Mouse (Mus musculus): ENCODE data around the gene Mertk. TPM values are rescaled to one million over a fixed set of nuclear protein-coding genes. Genes with fewer than 3 reads are reported as not detected.

Gene Mertk
- polyA plus RNA-seq, 1 experiment from 2014 or later: 1.4 TPM

- ATAC-seq (ENCODE audit: low FRiP score, low TSS enrichment): no peak
- H3K27me3 ChIP-seq (ENCODE audit: control insufficient read depth, insufficient read depth, low read length): no peaks in the 10 kb centered on the region
- 92% methylated on average over 9 of the region's 9 CpGs for WGBS
- no peak for DNase-seq
- H3K9ac ChIP-seq (replicated peaks; ENCODE audit: low read length): no peak overlapping the region
- no peaks in the 10 kb centered on the region for H3K36me3 ChIP-seq (ENCODE audit: control insufficient read depth, insufficient read depth, low read length)
- H3K27ac ChIP-seq (replicated peaks; ENCODE audit: low read depth, low read length): no peak overlapping the region
- H3K4me2 ChIP-seq (ENCODE audit: low read length): no peak overlapping the region
- H3K4me1 ChIP-seq (ENCODE audit: control insufficient read depth, insufficient read depth, low read length): no peaks in the 10 kb centered on the region
- no peak overlapping the region for H3K4me3 ChIP-seq (replicated peaks; ENCODE audit: low read depth, low read length)
- no peaks in the 10 kb centered on the region for H3K9me3 ChIP-seq (ENCODE audit: control insufficient read depth, low read length)
These were observed 63.3 kb downstream of the Mertk start for GRCm38 (mm10) chr2:128762008-128762407.

- Histone ChIP-seq H3K9ac (replicated peaks; ENCODE audit: low read length) (no peak overlapping the region), H3K27ac (replicated peaks; ENCODE audit: low read depth, low read length) (no peak overlapping the region), H3K9me3 (ENCODE audit: control insufficient read depth, low read length) (no peaks in the 10 kb centered on the region), H3K4me1 (ENCODE audit: control insufficient read depth, insufficient read depth, low read length) (no peaks in the 10 kb centered on the region), H3K4me3 (replicated peaks; ENCODE audit: low read depth, low read length) (no peak overlapping the region), H3K36me3 (ENCODE audit: control insufficient read depth, insufficient read depth, low read length) (no peaks in the 10 kb centered on the region), H3K4me2 (ENCODE audit: low read length) (no peak overlapping the region), H3K27me3 (ENCODE audit: control insufficient read depth, insufficient read depth, low read length) (no peaks in the 10 kb centered on the region)
- DNase-seq: no peak
- WGBS: 92% methylated on average over 1 of the region's 1 CpGs
- no peak for ATAC-seq (ENCODE audit: low FRiP score, low TSS enrichment)
These were observed 67.0 kb downstream of the Mertk start for GRCm38 (mm10) chr2:128765787-128766186.

- no peaks in the 10 kb centered on the region for H3K36me3 ChIP-seq (ENCODE audit: control insufficient read depth, insufficient read depth, low read length)
- no peak overlapping the region for H3K4me2 ChIP-seq (ENCODE audit: low read length)
- no peak overlapping the region for H3K4me3 ChIP-seq (replicated peaks; ENCODE audit: low read depth, low read length)
- no peak overlapping the region for H3K27ac ChIP-seq (replicated peaks; ENCODE audit: low read depth, low read length)
- DNase-seq: no peak
- H3K9me3 ChIP-seq (ENCODE audit: control insufficient read depth, low read length): no peaks in the 10 kb centered on the region
- H3K27me3 ChIP-seq (ENCODE audit: control insufficient read depth, insufficient read depth, low read length): no peaks in the 10 kb centered on the region
- H3K9ac ChIP-seq (replicated peaks; ENCODE audit: low read length): no peak overlapping the region
- H3K4me1 ChIP-seq (ENCODE audit: control insufficient read depth, insufficient read depth, low read length): no peaks in the 10 kb centered on the region
- WGBS: 81% methylated on average over 4 of the region's 4 CpGs
- ATAC-seq (ENCODE audit: low FRiP score, low TSS enrichment): no peak
These were observed 69.9 kb downstream of the Mertk start for GRCm38 (mm10) chr2:128768545-128769247.

- H3K9ac ChIP-seq (replicated peaks; ENCODE audit: low read length): no peak overlapping the region
- H3K36me3 ChIP-seq (ENCODE audit: control insufficient read depth, insufficient read depth, low read length): no peaks in the 10 kb centered on the region
- no peaks in the 10 kb centered on the region for H3K4me1 ChIP-seq (ENCODE audit: control insufficient read depth, insufficient read depth, low read length)
- DNase-seq (no peak), ATAC-seq (ENCODE audit: low FRiP score, low TSS enrichment) (no peak)
- WGBS: 92% methylated on average over 6 of the region's 6 CpGs
- H3K9me3 ChIP-seq (ENCODE audit: control insufficient read depth, low read length): no peaks in the 10 kb centered on the region
- H3K27ac ChIP-seq (replicated peaks; ENCODE audit: low read depth, low read length): no peak overlapping the region
- H3K27me3 ChIP-seq (ENCODE audit: control insufficient read depth, insufficient read depth, low read length): no peaks in the 10 kb centered on the region
- H3K4me3 ChIP-seq (replicated peaks; ENCODE audit: low read depth, low read length): no peak overlapping the region
- H3K4me2 ChIP-seq (ENCODE audit: low read length): no peak overlapping the region
These were observed 71.8 kb downstream of the Mertk start for GRCm38 (mm10) chr2:128770557-128770956.

GRCm38 (mm10) chr2:128771048-128771447 lies 72.3 kb downstream of the Mertk start:
- Histone ChIP-seq H3K27me3 (ENCODE audit: control insufficient read depth, insufficient read depth, low read length) (no peaks in the 10 kb centered on the region), H3K4me3 (replicated peaks; ENCODE audit: low read depth, low read length) (no peak overlapping the region), H3K4me1 (ENCODE audit: control insufficient read depth, insufficient read depth, low read length) (no peaks in the 10 kb centered on the region), H3K9me3 (ENCODE audit: control insufficient read depth, low read length) (no peaks in the 10 kb centered on the region), H3K9ac (replicated peaks; ENCODE audit: low read length) (no peak overlapping the region), H3K36me3 (ENCODE audit: control insufficient read depth, insufficient read depth, low read length) (no peaks in the 10 kb centered on the region), H3K27ac (replicated peaks; ENCODE audit: low read depth, low read length) (no peak overlapping the region), H3K4me2 (ENCODE audit: low read length) (no peak overlapping the region)
- no peak for DNase-seq
- WGBS: 90% methylated on average over 4 of the region's 4 CpGs
- no peak for ATAC-seq (ENCODE audit: low FRiP score, low TSS enrichment)

- no peak overlapping the region for H3K27ac ChIP-seq (replicated peaks; ENCODE audit: low read depth, low read length)
- no peaks in the 10 kb centered on the region for H3K36me3 ChIP-seq (ENCODE audit: control insufficient read depth, insufficient read depth, low read length)
- ATAC-seq (ENCODE audit: low FRiP score, low TSS enrichment) (no peak), DNase-seq (no peak)
- no peaks in the 10 kb centered on the region for H3K4me1 ChIP-seq (ENCODE audit: control insufficient read depth, insufficient read depth, low read length)
- no peak overlapping the region for H3K4me2 ChIP-seq (ENCODE audit: low read length)
- no peaks in the 10 kb centered on the region for H3K27me3 ChIP-seq (ENCODE audit: control insufficient read depth, insufficient read depth, low read length)
- H3K9ac ChIP-seq (replicated peaks; ENCODE audit: low read length): no peak overlapping the region
- 89% methylated on average over 7 of the region's 7 CpGs for WGBS
- H3K9me3 ChIP-seq (ENCODE audit: control insufficient read depth, low read length): no peaks in the 10 kb centered on the region
- H3K4me3 ChIP-seq (replicated peaks; ENCODE audit: low read depth, low read length): no peak overlapping the region
These were observed 73.1 kb downstream of the Mertk start for GRCm38 (mm10) chr2:128771750-128772338.

- Histone ChIP-seq H3K4me2 (ENCODE audit: low read length) (no peak overlapping the region), H3K27ac (replicated peaks; ENCODE audit: low read depth, low read length) (no peak overlapping the region), H3K9ac (replicated peaks; ENCODE audit: low read length) (no peak overlapping the region), H3K9me3 (ENCODE audit: control insufficient read depth, low read length) (no peaks in the 10 kb centered on the region), H3K36me3 (ENCODE audit: control insufficient read depth, insufficient read depth, low read length) (no peaks in the 10 kb centered on the region), H3K4me1 (ENCODE audit: control insufficient read depth, insufficient read depth, low read length) (no peaks in the 10 kb centered on the region; the same call in 1 of the 2 replicates), H3K4me3 (replicated peaks; ENCODE audit: low read depth, low read length) (no peak overlapping the region), H3K27me3 (ENCODE audit: control insufficient read depth, insufficient read depth, low read length) (no peaks in the 10 kb centered on the region)
- DNase-seq (no peak), ATAC-seq (ENCODE audit: low FRiP score, low TSS enrichment) (no peak)
- 93% methylated on average over 5 of the region's 5 CpGs for WGBS
These were observed 83.5 kb downstream of the Mertk start for GRCm38 (mm10) chr2:128782231-128782630.

GRCm38 (mm10) chr2:128783660-128784345 lies 85.0 kb downstream of the Mertk start:
- Histone ChIP-seq H3K27ac (replicated peaks; ENCODE audit: low read depth, low read length) (no peak overlapping the region), H3K36me3 (ENCODE audit: control insufficient read depth, insufficient read depth, low read length) (no peaks in the 10 kb centered on the region), H3K27me3 (ENCODE audit: control insufficient read depth, insufficient read depth, low read length) (no peaks in the 10 kb centered on the region), H3K9me3 (ENCODE audit: control insufficient read depth, low read length) (no peaks in the 10 kb centered on the region), H3K4me1 (ENCODE audit: control insufficient read depth, insufficient read depth, low read length) (no peaks in the 10 kb centered on the region; the same call in 1 of the 2 replicates), H3K4me3 (replicated peaks; ENCODE audit: low read depth, low read length) (no peak overlapping the region), H3K4me2 (ENCODE audit: low read length) (no peak overlapping the region), H3K9ac (replicated peaks; ENCODE audit: low read length) (no peak overlapping the region)
- 85% methylated on average over 10 of the region's 10 CpGs for WGBS
- ATAC-seq (ENCODE audit: low FRiP score, low TSS enrichment): no peak
- no peak for DNase-seq

All from midbrain, embryonic 14.5 days (tissue).